Mouse (Mus musculus) G1E (cell line): ENCODE data around the gene Rere.

ENCODE experiments used
- CTCF ChIP-seq: IDR thresholded peaks from 2 replicates; pipeline ENCODE4 v1.5.1; 2012; ENCODE audit warnings: low read depth, low read length, inconsistent platforms, mixed read lengths
- GATA1 ChIP-seq: IDR thresholded peaks from 2 replicates; pipeline ENCODE4 v1.6.1; 2012; ENCODE audit warnings: borderline replicate concordance, low read length, inconsistent platforms, mixed read lengths

GRCm38 (mm10) chr4:150566193-150566592, 284.7 kb downstream of the Rere start:
- TF ChIP-seq GATA1, result no peak
- no peak for TF ChIP-seq CTCF
